Comparison of ENCODE assay signal across 8 mouse cellular contexts in genomic region chr4:120405144-120405805, GRCm38 (mm10). TPM values are rescaled to one million over a fixed set of nuclear protein-coding genes. Genes with fewer than 3 reads are reported as not detected.
DNase-seq lines count a peak whose midpoint lies in the region; ATAC-seq and TF ChIP-seq lines count a peak whose summit lies in the region.

Scmh1 (plus strand) TSS chr4:120405281.

- H3K27ac ChIP-seq in embryonic facial prominence, embryonic 11.5 days (replicated peaks; ENCODE audit: low read depth, low read length): peak within 1 kb of the TSS; percentile 78
- peak within 1 kb of the TSS; percentile 94 for H3K27ac ChIP-seq in intestine, postnatal 0 days (ENCODE audit: low read depth, low read length)
- H3K27ac ChIP-seq in limb, embryonic 10.5 days: peak within 1 kb of the TSS; percentile 99
- peak within 1 kb of the TSS; percentile 82 for H3K27ac ChIP-seq in midbrain, embryonic 11.5 days (ENCODE audit: low read depth, low read length)
- peak within 1 kb of the TSS; percentile 49; the same call in 1 of the 2 replicates for H3K27ac ChIP-seq in small intestine, adult 2 months (ENCODE audit: insufficient read depth, low read depth, low read length)

- no peaks in the 10 kb centered on the region for H3K4me1 ChIP-seq in embryonic facial prominence, embryonic 11.5 days (ENCODE audit: control insufficient read depth, insufficient read depth, low read length)
- H3K4me1 ChIP-seq in intestine, postnatal 0 days (replicated peaks; ENCODE audit: control insufficient read depth, insufficient read depth, low read length): 0 out of 2 replicates have a peak, but pooled peaks cover 3% of the 10 kb centered on the region
- peaks cover 38% of the 10 kb centered on the region for H3K4me1 ChIP-seq in limb, embryonic 10.5 days
- peaks cover 10% of the 10 kb centered on the region for H3K4me1 ChIP-seq in midbrain, embryonic 11.5 days (ENCODE audit: control insufficient read depth, insufficient read depth, low read length)
- H3K4me1 ChIP-seq in small intestine, adult 2 months (ENCODE audit: control insufficient read depth, insufficient read depth, insufficient read length, low read length): no peaks in the 10 kb centered on the region; the same call in 1 of the 2 replicates

- TF ChIP-seq CTCF in intestine, postnatal 0 days (IDR thresholded peaks at IDR 0.05; ENCODE audit: low read depth): peak; percentile 33
- TF ChIP-seq CTCF in small intestine, adult 2 months (IDR thresholded peaks at IDR 0.05; ENCODE audit: extremely low read depth, insufficient read length, insufficient replicate concordance, low read depth, low read length): no peak

- peak; percentile 83 for ATAC-seq in embryonic facial prominence, embryonic 11.5 days (replicated peaks; ENCODE audit: insufficient number of reproducible peaks, low FRiP score, low TSS enrichment, low read depth)
- peak; percentile 74 for ATAC-seq in granulocyte monocyte progenitor cell, adult 5-6 weeks (replicated peaks; ENCODE audit: poor library complexity, severe bottlenecking)
- peak; percentile 85 for ATAC-seq in intestine, postnatal 0 days
- peak; percentile 90 for ATAC-seq in midbrain, embryonic 11.5 days (ENCODE audit: low FRiP score)

- peak within 1 kb of the TSS; percentile 67 for H3K4me2 ChIP-seq in embryonic facial prominence, embryonic 11.5 days (ENCODE audit: low read depth, low read length)
- peak within 1 kb of the TSS; percentile 76 for H3K4me2 ChIP-seq in intestine, postnatal 0 days (replicated peaks; ENCODE audit: low read depth)
- H3K4me2 ChIP-seq in midbrain, embryonic 11.5 days: peak within 1 kb of the TSS; percentile 68

- H3K9me3 ChIP-seq in embryonic facial prominence, embryonic 11.5 days (replicated peaks; ENCODE audit: control insufficient read depth, low read length): no peaks in the 10 kb centered on the region
- no peaks in the 10 kb centered on the region for H3K9me3 ChIP-seq in intestine, postnatal 0 days (ENCODE audit: control insufficient read depth)
- H3K9me3 ChIP-seq in limb, embryonic 10.5 days (replicated peaks): no peaks in the 10 kb centered on the region
- no peaks in the 10 kb centered on the region for H3K9me3 ChIP-seq in midbrain, embryonic 11.5 days (ENCODE audit: control insufficient read depth, low read length)

- under 1% methylated on average over 77 of the region's 102 CpGs for WGBS in embryonic facial prominence, embryonic 11.5 days
- WGBS in intestine, postnatal 0 days: 1% methylated on average over 59 of the region's 102 CpGs
- under 1% methylated on average over 90 of the region's 102 CpGs for WGBS in limb, embryonic 10.5 days
- WGBS in midbrain, embryonic 11.5 days: under 1% methylated on average over 75 of the region's 102 CpGs
- under 1% methylated on average over 90 of the region's 102 CpGs for WGBS in small intestine, adult 2 months

- no peaks in the 10 kb centered on the region for H3K36me3 ChIP-seq in embryonic facial prominence, embryonic 11.5 days (replicated peaks; ENCODE audit: control insufficient read depth, insufficient read depth, low read depth, low read length)
- H3K36me3 ChIP-seq in intestine, postnatal 0 days (ENCODE audit: control insufficient read depth, insufficient read depth): no peaks in the 10 kb centered on the region
- no peaks in the 10 kb centered on the region for H3K36me3 ChIP-seq in limb, embryonic 10.5 days
- no peaks in the 10 kb centered on the region for H3K36me3 ChIP-seq in midbrain, embryonic 11.5 days (ENCODE audit: control insufficient read depth, insufficient read depth, low read length)
- H3K36me3 ChIP-seq in small intestine, adult 2 months (ENCODE audit: control insufficient read depth, insufficient read depth, low read length): no peaks in the 10 kb centered on the region

- H3K27me3 ChIP-seq in embryonic facial prominence, embryonic 11.5 days (ENCODE audit: control insufficient read depth, insufficient read depth, low read length): no peaks in the 10 kb centered on the region
- no peaks in the 10 kb centered on the region for H3K27me3 ChIP-seq in intestine, postnatal 0 days (replicated peaks; ENCODE audit: control insufficient read depth, insufficient read depth, low read length)
- no peaks in the 10 kb centered on the region for H3K27me3 ChIP-seq in limb, embryonic 10.5 days (ENCODE audit: low read depth, poor library complexity, severe bottlenecking)
- H3K27me3 ChIP-seq in midbrain, embryonic 11.5 days (ENCODE audit: control insufficient read depth, insufficient read depth, low read length): no peaks in the 10 kb centered on the region
- H3K27me3 ChIP-seq in small intestine, adult 2 months (ENCODE audit: control insufficient read depth, insufficient read depth, low read length): peaks cover 2% of the 10 kb centered on the region; the same call in 1 of the 2 replicates

- H3K4me3 ChIP-seq in embryonic facial prominence, embryonic 11.5 days (ENCODE audit: low read depth, low read length): peak within 1 kb of the TSS; percentile 95
- H3K4me3 ChIP-seq in intestine, postnatal 0 days (ENCODE audit: low read depth, low read length): peak within 1 kb of the TSS; percentile 98
- peak within 1 kb of the TSS; percentile 98 for H3K4me3 ChIP-seq in limb, embryonic 10.5 days
- peak within 1 kb of the TSS; percentile 93 for H3K4me3 ChIP-seq in midbrain, embryonic 11.5 days (ENCODE audit: low read depth, low read length)
- H3K4me3 ChIP-seq in small intestine, adult 2 months (ENCODE audit: low read depth, low read length): peak within 1 kb of the TSS; percentile 88

- peak; percentile 46 for DNase-seq in layer of hippocampus, adult 11-12 months (ENCODE audit: low spot score)
- DNase-seq in layer of hippocampus, adult 9-10 months (ENCODE audit: low spot score): no peak
- DNase-seq in embryonic facial prominence, embryonic 11.5 days (ENCODE audit: low spot score): peak; percentile 91
- peak; percentile 80 for DNase-seq in limb, embryonic 10.5 days (ENCODE audit: low spot score)
- peak; percentile 97 for DNase-seq in midbrain, embryonic 11.5 days (ENCODE audit: low spot score, missing footprints)

- TF ChIP-seq POLR2A in small intestine, adult 2 months (IDR thresholded peaks at IDR 0.05; ENCODE audit: low read depth, low read length): peak; percentile 10; the same call in 1 of the 2 replicates

- H3K9ac ChIP-seq in embryonic facial prominence, embryonic 11.5 days (replicated peaks; ENCODE audit: low read length): peak within 1 kb of the TSS; percentile 97
- H3K9ac ChIP-seq in intestine, postnatal 0 days (ENCODE audit: low read depth, low read length): peak within 1 kb of the TSS; percentile 99
- H3K9ac ChIP-seq in midbrain, embryonic 11.5 days (ENCODE audit: low read length): peak within 1 kb of the TSS; percentile 98

RNA-seq across cellular contexts. Expression of gene Scmh1, which starts in this region (rescaled TPM):
- 27.2 and 31.4 TPM in 2 replicates for polyA plus RNA-seq in embryonic facial prominence, embryonic 11.5 days (2014; fragmentation: Nextera tagmentation; extraction: Ambion mirVana)
- 58.8 and 61.4 TPM in 2 replicates for total RNA-seq in granulocyte monocyte progenitor cell, adult 5-6 weeks (2014; fragmentation: Nextera tagmentation)
- total RNA-seq in granulocyte monocyte progenitor cell, adult 5-6 weeks (2017): 7.8 and 10.1 TPM in 2 replicates
- polyA plus RNA-seq in intestine, postnatal 0 days (2015; fragmentation: Nextera tagmentation; extraction: Ambion mirVana): 19.8 and 21.8 TPM in 2 replicates
- polyA plus RNA-seq in limb, embryonic 10.5 days (2016; fragmentation: Nextera tagmentation; extraction: Ambion mirVana): 35.8 and 38.5 TPM in 2 replicates
- 41.1 and 44.8 TPM in 2 replicates for polyA plus RNA-seq in midbrain, embryonic 11.5 days (2014; fragmentation: Nextera tagmentation; extraction: Ambion mirVana)
- polyA plus RNA-seq in small intestine, adult 2 months (2012; rRNA removed): 6.5 and 10.6 TPM in 2 replicates

Comparison
In these comparisons a context has a peak if more than half of its experiments do, and no peak if none do; other contexts are left out.
1. H3K27ac ChIP-seq: peak in every context shown above with its lines; median percentile 99 in limb, embryonic 10.5 days; 94 in intestine, postnatal 0 days; 82 in midbrain, embryonic 11.5 days; 78 in embryonic facial prominence, embryonic 11.5 days; 49 in small intestine, adult 2 months.